Mouse (Mus musculus) frontal cortex, postnatal 10 days (tissue): ENCODE data around the gene Tekt5.

Source experiments
- DNase-seq, 2 experiments: peaks; one replicate each; pipeline ENCODE4 v3.0.0; 2022; ENCODE audit warnings: low spot score in 2 of 2, mixed read lengths in 1 of 2

The Tekt5 gene

GRCm38 (mm10) chr16:10336454-10337421 is 58.6 kb downstream of the Tekt5 start:
- DNase-seq = no peak

- no peak for DNase-seq
Measured at GRCm38 (mm10) chr16:10335953-10336352, 59.3 kb downstream of the Tekt5 start.

- DNase-seq = no peak
Measured at GRCm38 (mm10) chr16:10332732-10333131, 62.6 kb downstream of the Tekt5 start.

- no peak for DNase-seq
Measured at GRCm38 (mm10) chr16:10330586-10331495, 64.4 kb downstream of the Tekt5 start.

GRCm38 (mm10) chr16:10327563-10328333 is 67.5 kb downstream of the Tekt5 start:
- DNase-seq = no peak

GRCm38 (mm10) chr16:10319914-10320569 is 75.2 kb downstream of the Tekt5 start:
- DNase-seq = no peak

DNA sequence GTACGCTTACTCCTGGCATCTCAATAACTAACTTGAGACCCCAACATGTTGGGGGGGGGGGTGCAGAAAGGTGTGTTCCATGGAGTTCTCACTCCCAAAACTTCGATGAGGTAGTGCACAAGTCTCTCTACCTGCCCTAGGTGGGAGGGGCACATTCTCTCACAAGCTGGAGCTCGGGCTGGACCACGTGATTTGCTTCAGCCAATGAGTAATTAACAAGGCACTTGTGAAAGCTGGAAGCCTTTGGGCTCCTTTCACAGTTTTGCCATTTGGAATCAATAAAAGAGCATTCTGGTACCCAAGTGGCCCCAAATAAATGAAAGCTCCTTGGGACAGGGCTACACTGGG is 78.1 kb downstream of the Tekt5 start:
- DNase-seq = no peak

- no peak for DNase-seq
Measured at GRCm38 (mm10) chr16:10316493-10317196, 78.6 kb downstream of the Tekt5 start.

DNA sequence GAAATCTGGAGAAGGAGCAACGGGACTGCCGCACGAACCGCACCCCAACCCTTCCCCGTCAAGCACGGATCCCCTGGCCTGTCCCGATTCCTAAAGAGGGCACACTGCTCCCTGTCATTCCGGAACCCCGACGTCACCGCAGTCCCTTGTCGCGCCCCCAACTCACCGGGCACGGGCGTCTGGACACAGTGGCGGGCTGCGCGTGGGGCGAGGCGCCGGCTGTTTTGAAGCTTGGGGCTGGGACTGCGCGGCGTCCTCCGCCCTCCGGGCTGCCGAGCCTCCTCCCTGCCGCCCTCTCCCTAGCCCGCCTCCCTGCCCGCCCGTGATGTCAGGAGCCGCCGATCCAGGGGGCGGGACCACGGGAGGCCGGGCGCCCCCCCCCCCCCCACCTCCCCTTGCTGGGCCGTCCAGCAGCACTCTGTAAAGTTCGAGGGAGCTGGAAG is 81.6 kb downstream of the Tekt5 start, which contains the start of gene Emp2:
Gene Emp2, minus strand, starts transcription at position 323 of the 443 bp plus-strand sequence.
- DNase-seq = peak in 1 of 2 experiments; percentile 22

GRCm38 (mm10) chr16:10313226-10313625 is 82.1 kb downstream of the Tekt5 start:
- no peak for DNase-seq

- DNase-seq = no peak
Measured at GRCm38 (mm10) chr16:10311989-10312388, 83.3 kb downstream of the Tekt5 start.

DNA sequence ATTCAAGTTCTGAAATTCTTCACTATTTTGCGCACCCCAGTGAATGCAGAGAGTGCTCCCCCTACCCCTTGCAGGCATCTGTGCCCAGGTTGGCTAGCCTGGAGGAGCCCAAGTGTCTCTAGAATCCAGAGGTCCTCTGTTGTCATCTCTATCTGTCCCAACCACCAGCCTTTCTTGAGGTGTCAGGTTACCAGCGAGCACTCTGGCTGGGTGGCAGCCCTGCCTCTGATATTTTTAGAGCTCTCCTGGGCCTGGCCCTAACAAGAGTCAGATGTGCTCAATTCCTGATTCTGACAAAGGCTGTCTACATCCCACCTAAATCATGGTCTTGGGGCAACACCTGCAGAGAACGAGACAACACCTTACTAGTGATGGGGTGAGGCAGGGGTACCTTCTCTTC is 84.2 kb downstream of the Tekt5 start:
- DNase-seq = no peak

DNA sequence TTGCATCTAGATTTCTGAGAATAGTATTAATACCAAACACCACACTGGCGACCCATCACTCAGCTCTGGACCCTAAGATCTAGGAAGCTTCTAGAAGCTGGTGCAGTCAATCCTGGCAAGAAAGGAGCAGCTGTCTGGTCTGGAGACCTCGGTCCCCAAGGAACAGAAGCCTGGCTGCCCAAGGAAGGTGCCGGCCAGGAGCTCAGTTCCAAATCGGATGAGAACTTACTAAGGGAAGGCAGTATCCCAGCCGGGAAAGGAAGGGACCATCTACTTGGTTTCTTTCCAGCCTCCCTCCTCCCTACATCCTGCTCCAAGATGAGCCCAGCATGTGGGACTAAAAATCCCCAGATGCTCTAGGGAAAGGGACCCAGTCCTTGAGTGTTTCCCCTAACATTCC is 84.8 kb downstream of the Tekt5 start:
- DNase-seq = no peak
